Mouse (Mus musculus) stomach, postnatal 0 days (tissue): Measurements from ENCODE around the gene Noxred1. TPM values are rescaled to one million over a fixed set of nuclear protein-coding genes. Genes with fewer than 3 reads are reported as not detected.

Experiments
- ATAC-seq: fragments of 200-750 bp; cut with Nextera tagmentation; 2 replicates; pipeline ENCODE4 v1.8.0; 2017; ENCODE audit not compliant: low FRiP score, low TSS enrichment
- DNase-seq: peaks from one replicate; pipeline ENCODE4 v3.0.0-alpha.2; 2016; ENCODE audit warnings: low spot score
- H3K27ac ChIP-seq: fragments of 300-500 bp; sonication (generic); replicated peaks from 2 replicates; pipeline ENCODE4 v1.5.1; 2014; ENCODE audit warnings: mild to moderate bottlenecking, control low read depth
- H3K27me3 ChIP-seq: fragments of 300-500 bp; sonication (generic); 2 replicates; pipeline ENCODE4 v1.6.1; 2014; ENCODE audit warnings: low read length; ENCODE audit not compliant: control insufficient read depth, insufficient read depth
- H3K36me3 ChIP-seq: fragments of 300-500 bp; sonication (generic); 2 replicates; pipeline ENCODE4 v1.6.1; 2014; ENCODE audit warnings: low read length, mixed read lengths; ENCODE audit not compliant: control insufficient read depth, insufficient read depth
- H3K4me1 ChIP-seq: fragments of 300-500 bp; sonication (generic); replicated peaks from 2 replicates; pipeline ENCODE4 v1.6.1; 2014; ENCODE audit warnings: antibody characterized with exemption; ENCODE audit not compliant: control insufficient read depth, insufficient read depth
- H3K4me2 ChIP-seq: fragments of 300-500 bp; sonication (generic); replicated peaks from 2 replicates; pipeline ENCODE4 v1.6.1; 2014; ENCODE audit warnings: low read depth, mild to moderate bottlenecking, control low read depth, moderate library complexity
- H3K4me3 ChIP-seq: fragments of 300-500 bp; sonication (generic); 2 replicates; pipeline ENCODE4 v1.5.1; 2014; ENCODE audit warnings: low read depth, low read length, control low read depth
- H3K9ac ChIP-seq: fragments of 300-500 bp; sonication (generic); 2 replicates; pipeline ENCODE4 v1.6.1; 2014; ENCODE audit warnings: mild to moderate bottlenecking, low read length, control low read depth, mixed read lengths
- H3K9me3 ChIP-seq: fragments of 300-500 bp; sonication (generic); 2 replicates; pipeline ENCODE4 v1.6.1; 2016; ENCODE audit warnings: low read length; ENCODE audit not compliant: control insufficient read depth
- CTCF ChIP-seq: IDR thresholded peaks from 2 replicates; pipeline ENCODE4 v1.5.1; 2016; ENCODE audit warnings: antibody characterized with exemption, low read depth, mild to moderate bottlenecking, moderate library complexity
- EP300 ChIP-seq: optimal IDR thresholded peaks from 2 replicates; pipeline ENCODE3; 2016; ENCODE audit warnings: antibody characterized with exemption
- WGBS: fragments of 180-500 bp; shearing (Covaris S2); extraction: QIAGEN DNeasy Blood & Tissue Kit; methylation state at CpG from one replicate; pipeline ENCODE4 v1.1.7; 2014; 5-methylcytosine and 5-hydroxymethylcytosine counted together
- polyA plus RNA-seq: library from polyadenylated mRNA; unstranded; fragments of >200 nt; fragmentation: Nextera tagmentation; extraction: Ambion mirVana; gene quantifications from 2 replicates; pipeline ENCODE4 v1.2.1, GENCODE M21; 2015

Noxred1 gene
- polyA plus RNA-seq, 1 experiment from 2014 or later: 0.11 TPM

- TF ChIP-seq EP300: no peak
- peak; percentile 48 for TF ChIP-seq CTCF
- Histone ChIP-seq H3K9me3 (no peaks in the 10 kb centered on the region), H3K27ac (no peak overlapping the region), H3K9ac (no peak overlapping the region), H3K4me2 (no peak overlapping the region), H3K4me3 (no peak overlapping the region), H3K4me1 (no peaks in the 10 kb centered on the region), H3K36me3 (no peaks in the 10 kb centered on the region), H3K27me3 (no peaks in the 10 kb centered on the region)
- 57% methylated on average over 5 of the region's 5 CpGs for WGBS
- no peak for DNase-seq
- ATAC-seq: no peak
Observed at GRCm38 (mm10) chr12:87201694-87202093, 36.8 kb downstream of the Noxred1 start.

GRCm38 (mm10) chr12:87199973-87200586 is 38.5 kb downstream of the Noxred1 start, which contains the start of gene Tmed8:
Tmed8 (minus strand) TSS chr12:87200454.
- Histone ChIP-seq H3K9ac (peak within 1 kb of the TSS; percentile 94), H3K27ac (peak within 1 kb of the TSS; percentile 67), H3K27me3 (no peaks in the 10 kb centered on the region), H3K9me3 (no peaks in the 10 kb centered on the region), H3K36me3 (no peaks in the 10 kb centered on the region), H3K4me3 (peak within 1 kb of the TSS; percentile 90), H3K4me2 (peak within 1 kb of the TSS; percentile 97), H3K4me1 (no peaks in the 10 kb centered on the region)
- DNase-seq: peak; percentile 80
- no peak for TF ChIP-seq CTCF
- no peak for TF ChIP-seq EP300
- under 1% methylated on average over 30 of the region's 70 CpGs for WGBS
- peak; percentile 96 for ATAC-seq

- Histone ChIP-seq H3K9ac (peak within 1 kb of the TSS; percentile 94), H3K4me1 (no peaks in the 10 kb centered on the region), H3K27me3 (no peaks in the 10 kb centered on the region), H3K27ac (peak within 1 kb of the TSS; percentile 67), H3K36me3 (no peaks in the 10 kb centered on the region), H3K9me3 (no peaks in the 10 kb centered on the region), H3K4me3 (peak within 1 kb of the TSS; percentile 90), H3K4me2 (peak within 1 kb of the TSS; percentile 97)
- WGBS: under 1% methylated on average over 34 of the region's 38 CpGs
- TF ChIP-seq CTCF (no peak), EP300 (no peak)
- DNase-seq: peak; percentile 38
- peak; percentile 62 for ATAC-seq
Observed at GRCm38 (mm10) chr12:87199206-87199972, 39.1 kb downstream of the Noxred1 start, which contains the start of gene Samd15. Samd15 (plus strand) TSS chr12:87199723.

GRCm38 (mm10) chr12:87198792-87199191 is 39.7 kb downstream of the Noxred1 start:
- no peak for TF ChIP-seq CTCF
- no peak for TF ChIP-seq EP300
- Histone ChIP-seq H3K4me3 (peak overlapping the region; percentile 90), H3K27me3 (no peaks in the 10 kb centered on the region), H3K36me3 (no peaks in the 10 kb centered on the region), H3K27ac (no peak overlapping the region), H3K4me2 (peak overlapping the region; percentile 97), H3K9ac (no peak overlapping the region), H3K9me3 (no peaks in the 10 kb centered on the region), H3K4me1 (no peaks in the 10 kb centered on the region)
- WGBS: 60% methylated on average over 6 of the region's 6 CpGs
- no peak for ATAC-seq
- no peak for DNase-seq

GRCm38 (mm10) chr12:87196310-87196709 is 42.2 kb downstream of the Noxred1 start:
- ATAC-seq (no peak), DNase-seq (no peak)
- Histone ChIP-seq H3K27ac (no peak overlapping the region), H3K4me2 (no peak overlapping the region), H3K36me3 (no peaks in the 10 kb centered on the region), H3K27me3 (no peaks in the 10 kb centered on the region), H3K9me3 (no peaks in the 10 kb centered on the region), H3K4me1 (no peaks in the 10 kb centered on the region), H3K9ac (no peak overlapping the region), H3K4me3 (no peak overlapping the region)
- TF ChIP-seq EP300 (no peak), CTCF (no peak)

- no peak for TF ChIP-seq EP300
- no peak for TF ChIP-seq CTCF
- ATAC-seq (no peak), DNase-seq (no peak)
- Histone ChIP-seq H3K4me3 (no peak overlapping the region), H3K27me3 (no peaks in the 10 kb centered on the region), H3K27ac (no peak overlapping the region), H3K4me2 (no peak overlapping the region), H3K4me1 (no peaks in the 10 kb centered on the region), H3K9ac (no peak overlapping the region), H3K9me3 (no peaks in the 10 kb centered on the region), H3K36me3 (no peaks in the 10 kb centered on the region)
- WGBS: 35% methylated on average over 1 of the region's 1 CpGs
Observed at GRCm38 (mm10) chr12:87195069-87195468, 43.5 kb downstream of the Noxred1 start.
